Mouse (Mus musculus) mammary gland, adult 2 months (tissue): Measurements from ENCODE around the gene Col19a1. TPM values are rescaled to one million over a fixed set of nuclear protein-coding genes. Genes with fewer than 3 reads are reported as not detected.

ENCODE experiments used
- polyA plus RNA-seq: library from polyadenylated mRNA; depleted of rRNA; stranded (reverse); fragments of >200 nt; gene quantifications from 2 replicates; pipeline ENCODE4 v1.2.3, GENCODE M21; 2012; ENCODE audit warnings: low replicate concordance; rRNA removed

Gene Col19a1
- polyA plus RNA-seq, result 0.09 TPM in 1 of 2 replicates, not detected in the other

GRCm38 (mm10) chr1:24587141-24587541, at the start of gene Col19a1:
Gene Col19a1, minus strand, starts transcription at chr1:24587472.

Other genes starting within 250 kb of the Col19a1 start
- gene Lmbrd1, start 91.2 kb upstream of the Col19a1 start, polyA plus RNA-seq, result 10.4 and 37.4 TPM in 2 replicates